Mouse (Mus musculus): ENCODE results near the gene Rpl13a. TPM values are rescaled to one million over a fixed set of nuclear protein-coding genes. Genes with fewer than 3 reads are reported as not detected.
A peak's percentile ranks its signal among the peaks of the same experiment; 100 is the strongest.

Gene Rpl13a
- polyA plus RNA-seq, 1 experiment from 2014 or later: 1,342 TPM

- 45% methylated on average over 11 of the region's 11 CpGs for WGBS
Observed at GRCm38 (mm10) chr7:45165701-45166100, 37.1 kb upstream of the Rpl13a start.

GRCm38 (mm10) chr7:45164833-45165232 lies 36.3 kb upstream of the Rpl13a start:
- Histone ChIP-seq H3K9ac (no peak overlapping the region), H3K4me2 (replicated peaks) (no peak overlapping the region)
- WGBS: 62% methylated on average over 5 of the region's 5 CpGs

More at GRCm38 (mm10) chr7:45165701-45166100, 37.1 kb upstream of the Rpl13a start:
- peaks cover 82% of the 10 kb centered on the region for H3K27me3 ChIP-seq
- peaks cover 4% of the 10 kb centered on the region; the same call in 1 of the 2 replicates for H3K4me1 ChIP-seq
- no peak for ATAC-seq (ENCODE audit: insufficient number of reproducible peaks, insufficient read depth, low FRiP score, low TSS enrichment)
- H3K4me2 ChIP-seq (replicated peaks): no peak overlapping the region
- H3K4me3 ChIP-seq: no peak overlapping the region
- H3K36me3 ChIP-seq: 0 out of 2 replicates have a peak, but pooled peaks cover 6% of the 10 kb centered on the region
- no peak overlapping the region for H3K9ac ChIP-seq
- H3K27ac ChIP-seq: no peak overlapping the region
- H3K9me3 ChIP-seq: peaks cover 19% of the 10 kb centered on the region

GRCm38 (mm10) chr7:45163735-45164490 lies 35.4 kb upstream of the Rpl13a start, which contains the start of gene Slc17a7:
Gene Slc17a7, plus strand, starts transcription at chr7:45163949.
- Histone ChIP-seq H3K4me3 (peak within 1 kb of the TSS; percentile 36), H3K27ac (no peak within 1 kb of the TSS), H3K9me3 (peaks cover 2% of the 10 kb centered on the region), H3K4me2 (replicated peaks) (peak within 1 kb of the TSS; percentile 62), H3K9ac (peak within 1 kb of the TSS; percentile 54), H3K36me3 (peaks cover 23% of the 10 kb centered on the region), H3K4me1 (peaks cover 4% of the 10 kb centered on the region; the same call in 1 of the 2 replicates), H3K27me3 (peaks cover 65% of the 10 kb centered on the region)
- 1% methylated on average over 33 of the region's 41 CpGs for WGBS
- ATAC-seq (ENCODE audit: insufficient number of reproducible peaks, insufficient read depth, low FRiP score, low TSS enrichment): no peak

More at GRCm38 (mm10) chr7:45164833-45165232, 36.3 kb upstream of the Rpl13a start:
- Histone ChIP-seq H3K9me3 (peaks cover 11% of the 10 kb centered on the region), H3K27ac (no peak overlapping the region), H3K36me3 (peaks cover 14% of the 10 kb centered on the region), H3K27me3 (peaks cover 74% of the 10 kb centered on the region), H3K4me3 (no peak overlapping the region), H3K4me1 (peaks cover 4% of the 10 kb centered on the region; the same call in 1 of the 2 replicates)
- no peak for ATAC-seq (ENCODE audit: insufficient number of reproducible peaks, insufficient read depth, low FRiP score, low TSS enrichment)

- peak overlapping the region; percentile 36; the same call in 1 of the 2 replicates for H3K4me3 ChIP-seq
Observed at GRCm38 (mm10) chr7:45162996-45163615, 34.5 kb upstream of the Rpl13a start.

GRCm38 (mm10) chr7:45162551-45162950 lies 34.0 kb upstream of the Rpl13a start:
- whole genome bisulfite sequencing: 27% methylated on average over 6 of the region's 6 CpGs
- Histone ChIP-seq H3K27ac (no peak overlapping the region), H3K4me3 (peak overlapping the region; percentile 33), H3K9ac (0 out of 2 replicates have a peak overlapping the region, but pooled peaks have one; percentile 21), H3K9me3 (no peaks in the 10 kb centered on the region), H3K4me2 (replicated peaks) (peak overlapping the region; percentile 69), H3K36me3 (peaks cover 37% of the 10 kb centered on the region), H3K27me3 (peaks cover 52% of the 10 kb centered on the region), H3K4me1 (peaks cover 4% of the 10 kb centered on the region; the same call in 1 of the 2 replicates)
- peak; percentile 1; the same call in 1 of the 2 replicates for ATAC-seq (ENCODE audit: insufficient number of reproducible peaks, insufficient read depth, low FRiP score, low TSS enrichment)

More at GRCm38 (mm10) chr7:45162996-45163615, 34.5 kb upstream of the Rpl13a start:
- Histone ChIP-seq H3K4me2 (replicated peaks) (no peak overlapping the region), H3K27ac (no peak overlapping the region), H3K4me1 (peaks cover 4% of the 10 kb centered on the region; the same call in 1 of the 2 replicates), H3K9ac (no peak overlapping the region), H3K9me3 (no peaks in the 10 kb centered on the region), H3K36me3 (peaks cover 31% of the 10 kb centered on the region), H3K27me3 (peaks cover 57% of the 10 kb centered on the region)
- ATAC-seq (ENCODE audit: insufficient number of reproducible peaks, insufficient read depth, low FRiP score, low TSS enrichment): no peak
- WGBS: 74% methylated on average over 9 of the region's 9 CpGs

- H3K27me3 ChIP-seq: peaks cover 45% of the 10 kb centered on the region
- no peaks in the 10 kb centered on the region for H3K9me3 ChIP-seq
- H3K4me2 ChIP-seq (replicated peaks): peak overlapping the region; percentile 69
- H3K27ac ChIP-seq: no peak overlapping the region
- peaks cover 4% of the 10 kb centered on the region; the same call in 1 of the 2 replicates for H3K4me1 ChIP-seq
- 5% methylated on average over 35 of the region's 35 CpGs for WGBS
- peak overlapping the region; percentile 33 for H3K4me3 ChIP-seq
- peak overlapping the region; percentile 32; the same call in 1 of the 2 replicates for H3K9ac ChIP-seq
- peak; percentile 87 for ATAC-seq (ENCODE audit: insufficient number of reproducible peaks, insufficient read depth, low FRiP score, low TSS enrichment)
- H3K36me3 ChIP-seq: peaks cover 41% of the 10 kb centered on the region
Observed at GRCm38 (mm10) chr7:45161612-45162473, 33.3 kb upstream of the Rpl13a start.

GRCm38 (mm10) chr7:45160866-45161265 lies 32.3 kb upstream of the Rpl13a start:
- 89% methylated on average over 3 of the region's 3 CpGs for WGBS
- Histone ChIP-seq H3K9ac (no peak overlapping the region), H3K27ac (no peak overlapping the region), H3K4me1 (peaks cover 4% of the 10 kb centered on the region; the same call in 1 of the 2 replicates), H3K27me3 (peaks cover 36% of the 10 kb centered on the region), H3K4me3 (no peak overlapping the region), H3K36me3 (peaks cover 41% of the 10 kb centered on the region), H3K9me3 (no peaks in the 10 kb centered on the region), H3K4me2 (replicated peaks) (no peak overlapping the region)
- ATAC-seq (ENCODE audit: insufficient number of reproducible peaks, insufficient read depth, low FRiP score, low TSS enrichment): no peak

GRCm38 (mm10) chr7:45160316-45160800 lies 31.8 kb upstream of the Rpl13a start:
- H3K9me3 ChIP-seq: no peaks in the 10 kb centered on the region
- peaks cover 30% of the 10 kb centered on the region for H3K27me3 ChIP-seq
- no peak overlapping the region for H3K27ac ChIP-seq
- no peak overlapping the region for H3K4me3 ChIP-seq
- no peak overlapping the region for H3K4me2 ChIP-seq (replicated peaks)
- no peak overlapping the region for H3K9ac ChIP-seq
- H3K4me1 ChIP-seq: peaks cover 4% of the 10 kb centered on the region; the same call in 1 of the 2 replicates
- no peak for ATAC-seq (ENCODE audit: insufficient number of reproducible peaks, insufficient read depth, low FRiP score, low TSS enrichment)
- 92% methylated on average over 6 of the region's 6 CpGs for WGBS
- H3K36me3 ChIP-seq: peaks cover 41% of the 10 kb centered on the region

- Histone ChIP-seq H3K4me2 (replicated peaks) (no peak overlapping the region), H3K4me1 (peaks cover 4% of the 10 kb centered on the region; the same call in 1 of the 2 replicates), H3K27ac (no peak overlapping the region), H3K27me3 (peaks cover 17% of the 10 kb centered on the region), H3K9ac (no peak overlapping the region), H3K36me3 (peaks cover 41% of the 10 kb centered on the region), H3K4me3 (no peak overlapping the region), H3K9me3 (no peaks in the 10 kb centered on the region)
- no peak for ATAC-seq (ENCODE audit: insufficient number of reproducible peaks, insufficient read depth, low FRiP score, low TSS enrichment)
- WGBS: 92% methylated on average over 6 of the region's 6 CpGs
Observed at GRCm38 (mm10) chr7:45158991-45159390, 30.4 kb upstream of the Rpl13a start.

- WGBS: 86% methylated on average over 14 of the region's 14 CpGs
- H3K4me2 ChIP-seq (replicated peaks): no peak overlapping the region
- no peak overlapping the region; the same call in 1 of the 2 replicates for H3K9ac ChIP-seq
- H3K4me3 ChIP-seq: no peak overlapping the region
- peaks cover 7% of the 10 kb centered on the region for H3K4me1 ChIP-seq
- H3K27ac ChIP-seq: no peak overlapping the region
- no peak for ATAC-seq (ENCODE audit: insufficient number of reproducible peaks, insufficient read depth, low FRiP score, low TSS enrichment)
- H3K36me3 ChIP-seq: peaks cover 41% of the 10 kb centered on the region
- no peaks in the 10 kb centered on the region for H3K9me3 ChIP-seq
- peaks cover 2% of the 10 kb centered on the region; the same call in 1 of the 2 replicates for H3K27me3 ChIP-seq
Observed at GRCm38 (mm10) chr7:45157459-45157858, 28.9 kb upstream of the Rpl13a start.

GRCm38 (mm10) chr7:45156206-45156605 lies 27.6 kb upstream of the Rpl13a start:
- peaks cover 40% of the 10 kb centered on the region for H3K36me3 ChIP-seq
- 95% methylated on average over 15 of the region's 15 CpGs for WGBS
- no peak for ATAC-seq (ENCODE audit: insufficient number of reproducible peaks, insufficient read depth, low FRiP score, low TSS enrichment)
- no peak overlapping the region for H3K27ac ChIP-seq
- no peak overlapping the region for H3K4me2 ChIP-seq (replicated peaks)
- peaks cover 8% of the 10 kb centered on the region for H3K4me1 ChIP-seq
- H3K9me3 ChIP-seq: no peaks in the 10 kb centered on the region
- H3K4me3 ChIP-seq: no peak overlapping the region
- H3K9ac ChIP-seq: no peak overlapping the region
- no peaks in the 10 kb centered on the region for H3K27me3 ChIP-seq

All from embryonic facial prominence, embryonic 12.5 days (tissue).